Mouse (Mus musculus) granulocyte monocyte progenitor cell, adult 5-6 weeks (primary cell): ENCODE measurements around the gene Fbxo46. TPM values are rescaled to one million over a fixed set of nuclear protein-coding genes. Genes with fewer than 3 reads are reported as not detected.

Experiments used
- ATAC-seq: replicated peaks from 2 replicates; pipeline ENCODE4 v1.8.0; 2016; ENCODE audit warnings: mild to moderate bottlenecking, moderate TSS enrichment, inconsistent platforms; ENCODE audit not compliant: poor library complexity, severe bottlenecking
- total RNA-seq, 2 experiments: library from RNA; stranded (forward) in 1 of 2; stranded (reverse) in 1 of 2; fragments of 200-712, 200-1000 nt in 1 of 2; fragments of >200 nt in 1 of 2; fragmentation: Nextera tagmentation in 1 of 2; gene quantifications; 2 replicates each; pipeline ENCODE4 v1.2.3; 2014 to 2017

Fbxo46 gene
- total RNA-seq, 2 experiments from 2014 or later = 4.7 to 4.9 TPM

GRCm38 (mm10) chr7:19164189-19164588, 44.5 kb downstream of the Fbxo46 start:
- ATAC-seq = peak; percentile 40

DNA sequence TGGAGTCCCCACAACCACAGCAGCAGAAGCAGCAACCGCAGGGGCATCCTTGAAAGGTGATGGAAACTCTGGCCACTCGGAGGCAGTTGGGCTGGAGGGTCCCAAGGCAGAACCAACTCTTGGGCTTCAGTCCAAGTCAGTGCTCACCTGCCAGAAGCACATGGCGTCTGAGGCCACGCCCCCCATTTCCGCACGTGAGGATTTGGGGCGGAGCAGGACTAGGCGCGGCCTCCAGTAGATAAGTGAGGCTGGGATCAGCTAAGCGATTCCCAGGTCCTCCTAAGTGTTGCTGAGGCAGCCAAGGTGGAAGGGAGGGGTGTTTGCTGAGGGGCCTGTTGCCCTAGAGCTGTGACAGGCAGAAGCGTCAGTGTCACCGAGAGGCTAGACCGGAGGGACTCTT, 45.3 kb downstream of the Fbxo46 start:
- peak; percentile 26 for ATAC-seq

DNA sequence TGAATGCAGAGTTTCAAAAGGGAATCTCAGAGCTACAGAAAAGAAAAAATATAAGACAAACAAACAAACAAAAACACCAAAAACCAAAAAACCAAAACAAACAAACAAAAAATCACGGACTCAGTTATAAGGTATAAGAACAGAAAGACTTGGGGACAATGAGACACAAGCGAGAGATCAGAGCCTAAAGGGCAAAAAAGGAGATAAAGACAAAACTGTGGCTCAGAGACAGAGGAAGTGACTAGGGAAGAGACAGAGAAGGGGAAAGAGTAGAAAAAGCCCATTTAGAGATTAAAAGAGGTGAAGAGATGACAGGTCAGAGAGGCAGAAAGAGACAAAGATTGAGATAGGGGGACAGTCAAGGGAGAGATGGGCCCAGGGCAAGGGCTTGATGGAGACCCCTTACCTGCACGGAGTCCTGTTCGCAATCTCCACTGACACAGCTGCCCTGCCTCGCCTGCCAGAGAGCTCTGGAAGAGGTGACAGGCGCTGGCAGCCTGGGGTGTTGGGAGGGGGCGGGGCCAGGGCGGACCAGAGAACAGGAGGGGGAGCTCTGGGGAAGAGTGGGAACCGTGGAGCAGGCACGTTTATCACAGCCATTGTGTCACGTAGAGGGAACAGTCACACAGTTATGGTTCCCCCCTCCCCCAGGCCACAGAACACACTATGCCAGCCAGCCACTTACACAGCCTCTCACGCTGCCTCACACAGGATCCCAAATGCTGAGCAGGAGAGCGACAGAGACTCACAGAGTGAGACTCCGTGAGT, 46.2 kb downstream of the Fbxo46 start, which contains the start of gene Gipr:
TSS of gene Gipr (minus strand) at position 472 of the 768 bp plus-strand sequence.
- peak; percentile 38 for ATAC-seq

GRCm38 (mm10) chr7:19166990-19167389, 47.3 kb downstream of the Fbxo46 start:
- ATAC-seq = no peak

GRCm38 (mm10) chr7:19169506-19169905, 49.8 kb downstream of the Fbxo46 start:
- 0 out of 2 replicates have a peak, but pooled peaks have one; percentile 26 for ATAC-seq

GRCm38 (mm10) chr7:19170142-19170541, 50.5 kb downstream of the Fbxo46 start:
- ATAC-seq = no peak

DNA sequence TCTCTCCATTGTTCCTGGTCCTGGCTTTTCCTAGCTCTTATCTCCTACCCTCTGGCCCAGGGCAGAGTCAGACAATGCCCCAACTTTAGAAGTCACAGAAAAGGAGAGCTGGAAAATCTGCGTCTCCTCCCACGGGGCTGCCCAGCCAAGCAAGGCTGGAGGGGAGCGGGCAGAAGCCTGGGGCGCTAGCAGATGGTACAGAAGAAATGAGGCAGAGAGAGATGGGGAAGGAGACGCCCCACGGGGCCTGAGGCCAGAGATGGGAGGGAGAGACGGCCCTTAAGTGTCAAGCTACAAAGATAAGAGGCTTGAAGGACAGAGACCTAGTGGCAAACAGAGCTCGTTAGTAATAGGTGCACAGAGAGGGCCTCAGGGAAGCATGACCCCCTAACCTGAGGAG, 52.2 kb downstream of the Fbxo46 start:
- ATAC-seq = no peak

DNA sequence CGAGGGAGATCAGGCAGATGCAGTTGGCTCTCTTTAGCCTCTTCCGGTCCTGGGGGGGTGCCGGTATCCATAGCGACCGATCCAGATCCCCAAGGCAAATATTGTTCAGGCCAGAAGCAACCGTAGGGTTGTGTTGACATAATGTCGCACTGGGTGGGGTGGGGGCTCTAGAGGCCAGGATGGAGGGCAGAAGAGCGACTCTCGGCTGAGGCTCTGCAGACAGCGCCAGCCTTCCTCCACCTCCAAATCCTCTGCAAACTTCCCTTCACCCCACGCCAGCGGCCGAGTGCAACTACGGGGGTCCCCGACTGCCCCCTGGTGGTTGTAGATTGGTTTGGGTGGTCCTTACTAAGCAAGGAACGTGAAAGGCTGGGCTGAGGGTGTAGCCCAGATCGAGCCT, 53.2 kb downstream of the Fbxo46 start:
- peak; percentile 74 for ATAC-seq

GRCm38 (mm10) chr7:19175708-19176515, 56.3 kb downstream of the Fbxo46 start, which contains the start of gene Eml2:
Eml2 (plus strand) TSS chr7:19176421.
- peak; percentile 65 for ATAC-seq

DNA sequence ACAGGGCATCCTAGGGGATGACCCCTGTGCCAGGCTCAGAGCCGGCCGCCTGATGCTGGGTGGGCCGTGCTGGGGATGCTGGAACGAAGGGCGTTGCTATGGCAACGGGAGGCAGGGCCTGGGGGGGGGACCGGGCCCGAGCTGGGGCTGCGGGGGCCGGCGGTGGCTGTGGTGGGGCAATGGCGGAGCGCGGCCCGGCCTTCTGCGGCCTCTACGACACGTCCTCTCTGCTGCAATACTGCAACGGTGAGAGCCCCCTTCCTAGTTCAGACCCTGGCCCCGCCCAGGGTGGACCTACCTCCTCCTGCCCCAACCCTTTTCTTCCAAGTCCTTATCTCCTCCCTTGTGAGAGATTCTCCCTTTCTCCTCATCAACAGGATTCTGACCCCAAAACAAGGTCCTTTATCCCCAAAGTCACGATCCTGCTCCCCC, 56.9 kb downstream of the Fbxo46 start:
- 0 out of 2 replicates have a peak, but pooled peaks have one; percentile 2 for ATAC-seq

- no peak for ATAC-seq
These were observed 57.6 kb downstream of the Fbxo46 start for GRCm38 (mm10) chr7:19177216-19177615.

GRCm38 (mm10) chr7:19178035-19178434, 58.4 kb downstream of the Fbxo46 start:
- no peak for ATAC-seq

GRCm38 (mm10) chr7:19178443-19179092, 58.9 kb downstream of the Fbxo46 start:
- peak; percentile 36 for ATAC-seq

GRCm38 (mm10) chr7:19179173-19179572, 59.5 kb downstream of the Fbxo46 start:
- ATAC-seq = peak; percentile 31

GRCm38 (mm10) chr7:19179936-19180335, 60.3 kb downstream of the Fbxo46 start:
- ATAC-seq = no peak

- peak; percentile 43 for ATAC-seq
These were observed 61.3 kb downstream of the Fbxo46 start for GRCm38 (mm10) chr7:19180862-19181429.

DNA sequence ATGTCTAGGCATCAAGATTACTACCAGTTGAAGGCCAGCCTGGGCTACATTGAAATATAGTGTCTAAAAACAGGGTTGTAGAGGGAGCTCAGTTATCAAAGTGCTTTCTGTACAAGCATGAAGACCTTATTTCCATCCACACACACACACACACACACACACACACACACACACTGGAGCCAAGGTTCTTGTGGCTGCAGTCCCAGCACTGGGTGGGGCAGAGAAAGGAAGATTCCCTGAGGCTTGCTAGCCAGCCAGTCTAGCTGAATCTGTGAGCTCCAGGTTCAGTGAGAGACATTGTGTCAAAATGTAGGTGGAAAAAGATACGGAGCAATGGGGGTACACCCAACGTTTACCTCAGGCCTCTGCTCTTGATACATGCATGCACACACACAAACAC, 64.6 kb downstream of the Fbxo46 start:
- no peak for ATAC-seq

GRCm38 (mm10) chr7:19184758-19185157, 65.1 kb downstream of the Fbxo46 start:
- no peak for ATAC-seq
